Comparison of ENCODE assay signal across 10 mouse cellular contexts in genomic region chr11:83421305-83421704, GRCm38 (mm10). TPM values are rescaled to one million over a fixed set of nuclear protein-coding genes. Genes with fewer than 3 reads are reported as not detected.
DNase-seq lines count a peak whose midpoint lies in the region; ATAC-seq lines count a peak whose summit lies in the region.
"Had no signal": no experiment of that assay in that cellular context is flagged by ENCODE, and none has a peak within 500 bp of the region (broad histone marks: within the 10 kb centered on the region; RNA-seq: fewer than 3 reads in every experiment).

No protein-coding gene starts in this region.

- H3K36me3 ChIP-seq in neural tube, embryonic 15.5 days: no peaks in the 10 kb centered on the region
- H3K36me3 ChIP-seq: embryonic facial prominence, embryonic 15.5 days had no signal

- no peak for ATAC-seq in neural tube, embryonic 15.5 days (ENCODE audit: low FRiP score)

- no peaks in the 10 kb centered on the region for H3K9me3 ChIP-seq in neural tube, embryonic 15.5 days (replicated peaks)
- H3K9me3 ChIP-seq: embryonic facial prominence, embryonic 15.5 days had no signal

- H3K4me1 ChIP-seq in neural tube, embryonic 15.5 days: peaks cover 21% of the 10 kb centered on the region

- 6% methylated on average over 9 of the region's 9 CpGs for WGBS in neural tube, embryonic 15.5 days

- intact Hi-C loops in heart, postnatal 14 days (cut with DNase I): no loop called here

- no peak overlapping the region for H3K27ac ChIP-seq in neural tube, embryonic 15.5 days (replicated peaks)
- H3K27ac ChIP-seq: embryonic facial prominence, embryonic 15.5 days had no signal

- DNase-seq in neural tube, embryonic 10.5 days (ENCODE audit: extremely low spot score, low spot score): peak; percentile 82
- peak; percentile 90 for DNase-seq in adrenal gland, postnatal 14 days
- peak; percentile 80 to 86 for DNase-seq in heart, postnatal 14 days
- DNase-seq in lung, postnatal 10 days: peak; percentile 76
- peak; percentile 59 for DNase-seq in testis, postnatal 14 days (ENCODE audit: low spot score)
- no peak for DNase-seq in left cerebral cortex, adult 9 months (ENCODE audit: low spot score in 2 of 2)
- no peak for DNase-seq in MN1 (ENCODE audit: low spot score)

- peaks cover 44% of the 10 kb centered on the region for H3K27me3 ChIP-seq in neural tube, embryonic 15.5 days (replicated peaks)

- no peak overlapping the region for H3K9ac ChIP-seq in neural tube, embryonic 15.5 days (replicated peaks)
- H3K9ac ChIP-seq: embryonic facial prominence, embryonic 15.5 days had no signal

- no peak overlapping the region for H3K4me3 ChIP-seq in neural tube, embryonic 15.5 days (replicated peaks)
- H3K4me3 ChIP-seq: embryonic facial prominence, embryonic 15.5 days had no signal

- H3K4me2 ChIP-seq in neural tube, embryonic 15.5 days: no peak overlapping the region
- H3K4me2 ChIP-seq: embryonic facial prominence, embryonic 15.5 days had no signal

RNA-seq across cellular contexts. Expression of gene Gas2l2, which starts 8.0 kb away (rescaled TPM):
- polyA plus RNA-seq in neural tube, embryonic 15.5 days (2015; fragmentation: Nextera tagmentation; extraction: Ambion mirVana): 0.37 and 0.41 TPM in 2 replicates
- not detected in 2 replicates for total RNA-seq in adrenal gland, postnatal 14 days (2021)
- under 1 TPM in 1 of 2 experiments, not detected in 1; 0.24 TPM for total RNA-seq in heart, postnatal 14 days (2021)

RNA-seq across cellular contexts. Expression of gene Rasl10b, which starts 12.4 kb away (rescaled TPM):
- polyA plus RNA-seq in neural tube, embryonic 15.5 days (2015; fragmentation: Nextera tagmentation; extraction: Ambion mirVana): 38.3 and 52.2 TPM in 2 replicates
- total RNA-seq in adrenal gland, postnatal 14 days (2021): 10.2 and 10.3 TPM in 2 replicates
- 10 to 100 TPM; 30.4 to 31.9 TPM for total RNA-seq in heart, postnatal 14 days (2021)

RNA-seq across cellular contexts. Expression of gene 1700020L24Rik, which starts 16.2 kb away (rescaled TPM):
- 0.37 and 0.54 TPM in 2 replicates for polyA plus RNA-seq in neural tube, embryonic 15.5 days (2015; fragmentation: Nextera tagmentation; extraction: Ambion mirVana)
- total RNA-seq in adrenal gland, postnatal 14 days (2021): 0.37 and 0.75 TPM in 2 replicates
- not detected for total RNA-seq in heart, postnatal 14 days (2021)
- polyA plus RNA-seq: lung, embryonic 16.5 days had no signal

RNA-seq across cellular contexts. Expression of gene Mmp28, which starts 41.6 kb away (rescaled TPM):
- 3.9 and 4.6 TPM in 2 replicates for polyA plus RNA-seq in neural tube, embryonic 15.5 days (2015; fragmentation: Nextera tagmentation; extraction: Ambion mirVana)
- total RNA-seq in adrenal gland, postnatal 14 days (2021): 7.4 and 8.3 TPM in 2 replicates
- total RNA-seq in heart, postnatal 14 days (2021): 1 to 10 TPM; 7.6 to 9.6 TPM

RNA-seq across cellular contexts. Expression of gene Taf15, which starts 51.6 kb away (rescaled TPM):
- 12.7 and 14.1 TPM in 2 replicates for polyA plus RNA-seq in neural tube, embryonic 15.5 days (2015; fragmentation: Nextera tagmentation; extraction: Ambion mirVana)
- total RNA-seq in adrenal gland, postnatal 14 days (2021): 66.3 and 72.1 TPM in 2 replicates
- total RNA-seq in heart, postnatal 14 days (2021): 10 to 100 TPM; 37.8 to 38.5 TPM

Comparison
In these comparisons a context has a peak if more than half of its experiments do, and no peak if none do; other contexts are left out.
1. DNase-seq: peak in neural tube, embryonic 10.5 days (single experiment), adrenal gland, postnatal 14 days (single experiment), heart, postnatal 14 days (2 of 2), lung, postnatal 10 days (single experiment) and testis, postnatal 14 days (single experiment); none in left cerebral cortex, adult 9 months (0 of 2) and MN1 (single experiment).